Mouse (Mus musculus) stomach, postnatal 0 days (tissue): ENCODE data around the gene Spic. TPM values are rescaled to one million over a fixed set of nuclear protein-coding genes. Genes with fewer than 3 reads are reported as not detected.

Experiments used
- ATAC-seq: fragments of 200-750 bp; cut with Nextera tagmentation; 2 replicates; pipeline ENCODE4 v1.8.0; 2017; ENCODE audit not compliant: low FRiP score, low TSS enrichment
- DNase-seq: peaks from one replicate; pipeline ENCODE4 v3.0.0-alpha.2; 2016; ENCODE audit warnings: low spot score
- H3K27ac ChIP-seq: fragments of 300-500 bp; sonication (generic); replicated peaks from 2 replicates; pipeline ENCODE4 v1.5.1; 2014; ENCODE audit warnings: mild to moderate bottlenecking, control low read depth
- H3K27me3 ChIP-seq: fragments of 300-500 bp; sonication (generic); 2 replicates; pipeline ENCODE4 v1.6.1; 2014; ENCODE audit warnings: low read length; ENCODE audit not compliant: control insufficient read depth, insufficient read depth
- H3K36me3 ChIP-seq: fragments of 300-500 bp; sonication (generic); 2 replicates; pipeline ENCODE4 v1.6.1; 2014; ENCODE audit warnings: low read length, mixed read lengths; ENCODE audit not compliant: control insufficient read depth, insufficient read depth
- H3K4me1 ChIP-seq: fragments of 300-500 bp; sonication (generic); replicated peaks from 2 replicates; pipeline ENCODE4 v1.6.1; 2014; ENCODE audit warnings: antibody characterized with exemption; ENCODE audit not compliant: control insufficient read depth, insufficient read depth
- H3K4me2 ChIP-seq: fragments of 300-500 bp; sonication (generic); replicated peaks from 2 replicates; pipeline ENCODE4 v1.6.1; 2014; ENCODE audit warnings: low read depth, mild to moderate bottlenecking, control low read depth, moderate library complexity
- H3K4me3 ChIP-seq: fragments of 300-500 bp; sonication (generic); 2 replicates; pipeline ENCODE4 v1.5.1; 2014; ENCODE audit warnings: low read depth, low read length, control low read depth
- H3K9ac ChIP-seq: fragments of 300-500 bp; sonication (generic); 2 replicates; pipeline ENCODE4 v1.6.1; 2014; ENCODE audit warnings: mild to moderate bottlenecking, low read length, control low read depth, mixed read lengths
- H3K9me3 ChIP-seq: fragments of 300-500 bp; sonication (generic); 2 replicates; pipeline ENCODE4 v1.6.1; 2016; ENCODE audit warnings: low read length; ENCODE audit not compliant: control insufficient read depth
- CTCF ChIP-seq: IDR thresholded peaks from 2 replicates; pipeline ENCODE4 v1.5.1; 2016; ENCODE audit warnings: antibody characterized with exemption, low read depth, mild to moderate bottlenecking, moderate library complexity
- EP300 ChIP-seq: optimal IDR thresholded peaks from 2 replicates; pipeline ENCODE3; 2016; ENCODE audit warnings: antibody characterized with exemption
- WGBS: fragments of 180-500 bp; shearing (Covaris S2); extraction: QIAGEN DNeasy Blood & Tissue Kit; methylation state at CpG from one replicate; pipeline ENCODE4 v1.1.7; 2014; 5-methylcytosine and 5-hydroxymethylcytosine counted together
- polyA plus RNA-seq: library from polyadenylated mRNA; unstranded; fragments of >200 nt; fragmentation: Nextera tagmentation; extraction: Ambion mirVana; gene quantifications from 2 replicates; pipeline ENCODE4 v1.2.1, GENCODE M21; 2015

Spic gene
- polyA plus RNA-seq, 1 experiment from 2014 or later = 0.62 TPM

- Histone ChIP-seq H3K27ac (no peak overlapping the region), H3K4me1 (no peaks in the 10 kb centered on the region; the same call in 1 of the 2 replicates), H3K36me3 (no peaks in the 10 kb centered on the region), H3K9me3 (no peaks in the 10 kb centered on the region), H3K9ac (no peak overlapping the region), H3K4me2 (no peak overlapping the region), H3K27me3 (no peaks in the 10 kb centered on the region), H3K4me3 (no peak overlapping the region)
- TF ChIP-seq EP300 (no peak), CTCF (no peak)
- DNase-seq (no peak), ATAC-seq (no peak)
- WGBS = 81% methylated on average over 4 of the region's 4 CpGs
Measured at GRCm38 (mm10) chr10:88627052-88627451, 57.8 kb downstream of the Spic start.

GRCm38 (mm10) chr10:88626176-88626575 is 58.6 kb downstream of the Spic start:
- H3K4me1 ChIP-seq = no peaks in the 10 kb centered on the region; the same call in 1 of the 2 replicates
- no peak overlapping the region for H3K4me2 ChIP-seq
- no peaks in the 10 kb centered on the region for H3K27me3 ChIP-seq
- no peak for TF ChIP-seq EP300
- no peak for TF ChIP-seq CTCF
- no peaks in the 10 kb centered on the region for H3K9me3 ChIP-seq
- WGBS = 82% methylated on average over 3 of the region's 3 CpGs
- H3K4me3 ChIP-seq = no peak overlapping the region
- DNase-seq (no peak), ATAC-seq (no peak)
- no peak overlapping the region for H3K9ac ChIP-seq
- no peak overlapping the region for H3K27ac ChIP-seq
- no peaks in the 10 kb centered on the region for H3K36me3 ChIP-seq

Other genes with a start within 250 kb of the Spic start
- 0.15 TPM in 2 replicates for gene Sycp3, start 225.4 kb downstream of the Spic start, polyA plus RNA-seq
- gene Chpt1, start 180.9 kb downstream of the Spic start, polyA plus RNA-seq = 91.8 and 97.6 TPM in 2 replicates
- gene Mybpc1, start 79.9 kb downstream of the Spic start, polyA plus RNA-seq = 0.57 and 0.69 TPM in 2 replicates
- gene Arl1, start 45.8 kb upstream of the Spic start, polyA plus RNA-seq = 176 and 183 TPM in 2 replicates
- gene Utp20, start 141.8 kb upstream of the Spic start, polyA plus RNA-seq = 4.7 and 5.0 TPM in 2 replicates
- 0.07 and 0.23 TPM in 2 replicates for gene Slc5a8, start 201.0 kb upstream of the Spic start, polyA plus RNA-seq